Mouse (Mus musculus) E14TG2a.4 (cell line): Measurements from ENCODE around the gene Nhsl1.

Source experiments
- CTCF ChIP-seq: conservative IDR thresholded peaks from 2 replicates; pipeline ENCODE4 v1.5.1; 2014; ENCODE audit warnings: low read length
- NANOG ChIP-seq: IDR thresholded peaks from 2 replicates; pipeline ENCODE4 v1.6.1; 2014; ENCODE audit warnings: borderline replicate concordance, low read length, mixed read lengths
- POU5F1 ChIP-seq: IDR thresholded peaks from 2 replicates; pipeline ENCODE4 v1.6.1; 2014; ENCODE audit warnings: low read length, borderline replicate concordance

DNA sequence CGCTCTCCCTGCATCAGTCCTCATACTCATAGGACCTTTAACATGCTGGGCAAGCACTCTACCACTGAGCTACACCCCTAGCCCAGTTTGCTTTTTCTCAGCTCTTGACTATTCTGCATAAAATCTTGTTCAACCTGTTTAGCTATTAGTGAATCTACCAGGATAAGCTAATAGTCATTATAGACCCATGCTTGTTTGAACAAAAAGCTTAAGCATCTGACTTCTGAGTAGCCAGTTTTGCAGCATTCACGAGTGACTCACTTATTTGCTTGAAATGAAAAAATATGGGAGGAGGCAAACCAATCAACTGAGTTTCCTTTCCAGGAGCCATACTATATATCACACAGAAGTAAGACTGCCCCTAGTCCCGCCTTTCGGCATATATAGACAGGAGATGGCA, 32.0 kb downstream of the Nhsl1 start:
- TF ChIP-seq CTCF = no peak
- no peak for TF ChIP-seq POU5F1
- TF ChIP-seq NANOG = no peak
